Mouse (Mus musculus): Measurements from ENCODE around the gene Tpm1.

Tpm1 gene

GRCm38 (mm10) chr9:67049086-67049824 lies at the start of gene Tpm1:
Gene Tpm1, minus strand, starts transcription at chr9:67049406.
- DNase-seq (ENCODE audit: low read depth, low spot score) = no peak

GRCm38 (mm10) chr9:67094371-67094770 lies 45.2 kb upstream of the Tpm1 start:
- DNase-seq (ENCODE audit: low read depth, low spot score) = peak; percentile 7

- DNase-seq (ENCODE audit: low read depth, low spot score) = no peak
Observed at GRCm38 (mm10) chr9:67092210-67092609, 43.0 kb upstream of the Tpm1 start.

GRCm38 (mm10) chr9:67091598-67091997 lies 42.4 kb upstream of the Tpm1 start:
- DNase-seq (ENCODE audit: low read depth, low spot score) = no peak

- no peak for DNase-seq (ENCODE audit: low read depth, low spot score)
Observed at GRCm38 (mm10) chr9:67091151-67091550, 41.9 kb upstream of the Tpm1 start.

GRCm38 (mm10) chr9:67090633-67091045 lies 41.4 kb upstream of the Tpm1 start:
- DNase-seq (ENCODE audit: low read depth, low spot score) = no peak

- DNase-seq (ENCODE audit: low read depth, low spot score) = no peak
Observed at GRCm38 (mm10) chr9:67089167-67089566, 40.0 kb upstream of the Tpm1 start.

- DNase-seq (ENCODE audit: low read depth, low spot score) = no peak
Observed at GRCm38 (mm10) chr9:67083801-67084200, 34.6 kb upstream of the Tpm1 start.

GRCm38 (mm10) chr9:67081688-67082087 lies 32.5 kb upstream of the Tpm1 start:
- DNase-seq (ENCODE audit: low read depth, low spot score) = no peak

GRCm38 (mm10) chr9:67077658-67078319 lies 28.6 kb upstream of the Tpm1 start:
- no peak for DNase-seq (ENCODE audit: low read depth, low spot score)

GRCm38 (mm10) chr9:67077266-67077657 lies 28.1 kb upstream of the Tpm1 start:
- DNase-seq (ENCODE audit: low read depth, low spot score) = peak; percentile 6

- no peak for DNase-seq (ENCODE audit: low read depth, low spot score)
Observed at GRCm38 (mm10) chr9:67072182-67072581, 23.0 kb upstream of the Tpm1 start.

GRCm38 (mm10) chr9:67071596-67071995 lies 22.4 kb upstream of the Tpm1 start:
- DNase-seq (ENCODE audit: low read depth, low spot score) = no peak

GRCm38 (mm10) chr9:67071103-67071502 lies 21.9 kb upstream of the Tpm1 start:
- DNase-seq (ENCODE audit: low read depth, low spot score) = no peak

GRCm38 (mm10) chr9:67066616-67067015 lies 17.4 kb upstream of the Tpm1 start:
- no peak for DNase-seq (ENCODE audit: low read depth, low spot score)

GRCm38 (mm10) chr9:67059714-67060113 lies 10.5 kb upstream of the Tpm1 start:
- no peak for DNase-seq (ENCODE audit: low read depth, low spot score)

- DNase-seq (ENCODE audit: low read depth, low spot score) = no peak
Observed at GRCm38 (mm10) chr9:67058366-67058765, 9.2 kb upstream of the Tpm1 start.

GRCm38 (mm10) chr9:67050736-67051337 lies 1.6 kb upstream of the Tpm1 start:
- no peak for DNase-seq (ENCODE audit: low read depth, low spot score)

GRCm38 (mm10) chr9:67049836-67050235 lies 630 bp upstream of the Tpm1 start:
- no peak for DNase-seq (ENCODE audit: low read depth, low spot score)

GRCm38 (mm10) chr9:67048483-67049085 lies 622 bp downstream of the Tpm1 start:
- no peak for DNase-seq (ENCODE audit: low read depth, low spot score)

GRCm38 (mm10) chr9:67047606-67048482 lies 1.4 kb downstream of the Tpm1 start:
- DNase-seq (ENCODE audit: low read depth, low spot score) = no peak

All from A20 (cell line).